Mouse (Mus musculus) heart, adult 2 months (tissue): ENCODE measurements around the gene Gm13539.

Source experiments
- CTCF ChIP-seq: fragments of 200-600 bp; IDR thresholded peaks from 2 replicates; pipeline ENCODE4 v1.8.1; 2022; ENCODE audit warnings: antibody characterized with exemption, mild to moderate bottlenecking, moderate library complexity
- EP300 ChIP-seq: fragments of 200-500 bp; IDR thresholded peaks from 2 replicates; pipeline ENCODE4 v1.6.1; 2011; ENCODE audit warnings: low read depth, low read length, control low read depth; ENCODE audit not compliant: insufficient read depth

DNA sequence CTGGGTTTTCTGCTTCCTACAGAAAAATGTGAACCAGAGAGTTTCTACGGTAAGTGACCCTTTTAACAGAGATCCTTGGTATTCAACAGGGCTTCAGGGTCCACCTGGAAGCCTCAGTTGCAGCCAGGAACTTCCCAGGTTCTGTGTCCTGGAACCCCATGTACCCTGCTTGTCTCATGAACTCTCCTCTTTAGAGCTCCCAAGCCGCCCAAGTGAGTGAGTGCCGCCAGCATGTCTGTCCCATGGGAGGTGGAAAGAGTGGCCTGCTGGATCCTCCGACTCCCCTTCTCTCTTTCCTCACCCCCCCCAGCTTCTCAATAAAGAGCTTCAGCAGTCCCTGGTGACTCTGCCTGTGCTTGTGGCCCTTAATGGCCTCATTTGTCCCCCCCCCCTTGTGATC, 14.3 kb upstream of the Gm13539 start:
- no peak for TF ChIP-seq EP300
- no peak for TF ChIP-seq CTCF
